Mouse (Mus musculus) testis, postnatal 14 days (tissue): ENCODE results near the gene Nob1.

Experiments
- DNase-seq: peaks from one replicate; pipeline ENCODE4 v3.0.0; 2021; ENCODE audit warnings: low spot score

The Nob1 gene

GRCm38 (mm10) chr8:107386171-107386570, 38.7 kb downstream of the Nob1 start:
- no peak for DNase-seq

DNA sequence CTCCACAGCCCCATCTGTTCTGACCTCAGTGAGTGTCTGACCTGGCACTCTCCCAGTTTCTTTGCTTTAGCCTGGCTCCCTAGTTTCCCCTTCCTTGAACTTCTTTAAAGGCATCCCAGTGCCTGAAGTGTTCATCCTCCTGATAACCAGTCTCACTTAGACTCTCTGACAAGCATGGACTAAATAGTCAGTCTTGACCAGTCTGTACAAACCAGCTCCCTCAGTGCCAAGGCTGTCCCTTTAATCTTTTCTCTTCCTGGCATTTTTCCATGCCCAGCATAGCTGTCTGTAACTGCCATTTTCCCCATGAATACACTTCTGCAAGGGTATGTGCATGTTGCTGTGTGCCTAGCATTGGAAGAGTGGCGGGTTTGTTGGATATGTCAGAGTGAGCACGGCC, 39.8 kb downstream of the Nob1 start:
- no peak for DNase-seq

GRCm38 (mm10) chr8:107384651-107385050, 40.2 kb downstream of the Nob1 start:
- DNase-seq: no peak

- no peak for DNase-seq
Observed at GRCm38 (mm10) chr8:107382898-107383297, 42.0 kb downstream of the Nob1 start.

DNA sequence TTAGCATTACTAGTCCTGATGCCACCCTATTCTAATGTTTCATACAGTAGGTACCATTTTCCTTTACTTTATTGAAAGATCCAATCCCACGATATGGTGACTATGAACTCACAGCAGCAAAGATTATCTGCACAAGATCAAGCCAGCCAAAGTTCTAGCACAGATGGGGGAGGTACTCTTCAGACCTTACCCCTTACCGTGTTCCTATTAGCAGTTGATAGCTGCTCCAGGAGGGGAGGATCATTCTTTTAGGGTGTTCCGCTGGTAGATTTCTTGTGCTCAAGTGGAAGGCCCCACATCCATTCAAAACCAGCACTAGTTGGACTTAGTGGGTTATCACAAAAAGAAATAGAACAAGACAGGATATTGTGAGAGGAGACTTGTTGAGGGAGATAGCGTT, 43.2 kb downstream of the Nob1 start:
- DNase-seq: no peak

GRCm38 (mm10) chr8:107380734-107381133, 44.1 kb downstream of the Nob1 start:
- no peak for DNase-seq

DNA sequence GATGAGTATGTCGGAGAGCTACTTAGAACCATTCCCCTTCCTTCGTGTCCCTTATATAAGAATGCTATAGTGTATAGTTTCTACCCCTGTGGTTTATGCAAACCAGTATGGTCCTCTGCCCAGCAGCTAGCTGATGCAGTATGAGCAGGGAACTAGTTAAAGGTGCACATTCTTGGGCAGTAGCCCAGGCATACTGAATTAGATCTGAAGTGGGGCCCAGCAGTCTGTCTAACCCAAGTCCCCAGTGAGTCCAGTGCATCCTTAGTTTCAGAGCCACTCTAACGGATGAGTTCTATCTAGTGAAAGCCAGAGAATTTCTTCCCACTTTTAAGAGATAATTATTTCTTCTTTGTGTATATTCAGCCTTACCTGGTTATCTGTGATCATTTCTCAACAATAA, 47.5 kb downstream of the Nob1 start:
- DNase-seq: no peak

DNA sequence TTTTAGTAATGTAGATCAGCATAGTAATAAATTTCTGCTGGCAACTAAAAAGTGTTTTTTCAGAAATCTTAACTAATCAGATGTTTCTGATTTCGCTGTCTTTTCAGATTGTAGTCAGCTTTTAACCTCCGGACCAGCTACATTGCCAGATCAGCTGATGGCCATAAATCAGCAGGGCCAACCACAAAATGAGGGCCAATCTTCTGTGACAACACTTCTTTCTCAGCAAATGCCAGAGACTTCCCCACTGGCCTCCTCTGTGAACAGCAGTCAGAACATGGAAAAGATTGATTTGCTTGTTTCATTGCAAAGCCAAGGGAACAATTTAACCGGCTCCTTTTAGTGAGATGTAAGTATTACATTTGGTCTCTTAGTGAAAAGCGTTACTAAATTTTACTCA, 54.5 kb downstream of the Nob1 start:
- no peak for DNase-seq
